Mouse (Mus musculus) urinary bladder, postnatal 25 days (tissue): ENCODE measurements at regions not wholly inside any gene's neighbourhood (a gene's known extent, or its start where the extent isn't known, plus 50 kb on each side); places are given as distances from the start of the nearest gene placed in this dataset.
A peak's percentile ranks its signal among the peaks of the same experiment; 100 is the strongest.

ENCODE experiments used
- DNase-seq: peaks from one replicate; pipeline ENCODE4 v3.0.0; 2022; ENCODE audit warnings: low spot score

GRCm38 (mm10) chr6:98609133-98609532, 266.6 kb upstream of the Gm765 start:
- DNase-seq = no peak

- DNase-seq = no peak
Observed at GRCm38 (mm10) chr6:98606680-98607079, 264.1 kb upstream of the Gm765 start.

DNA sequence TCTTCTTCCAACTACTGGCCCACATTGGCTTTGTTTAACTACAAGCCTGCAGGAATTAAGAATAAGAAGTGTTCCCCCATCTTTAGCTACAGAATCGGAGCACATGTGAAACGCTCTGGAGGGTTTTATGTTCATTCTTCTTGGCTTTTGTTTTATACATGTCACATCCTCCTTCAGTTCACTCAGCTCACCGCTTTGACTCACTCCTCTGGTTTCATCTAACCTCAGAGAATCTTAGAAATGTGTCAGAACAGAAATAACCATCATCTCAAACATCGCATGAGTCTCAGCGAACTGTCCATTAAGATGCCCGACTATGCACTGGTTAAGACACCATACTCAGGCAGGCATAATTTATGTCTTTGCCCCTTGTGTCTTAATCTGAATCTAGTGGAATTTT, 255.1 kb upstream of the Gm765 start:
- DNase-seq = no peak

DNA sequence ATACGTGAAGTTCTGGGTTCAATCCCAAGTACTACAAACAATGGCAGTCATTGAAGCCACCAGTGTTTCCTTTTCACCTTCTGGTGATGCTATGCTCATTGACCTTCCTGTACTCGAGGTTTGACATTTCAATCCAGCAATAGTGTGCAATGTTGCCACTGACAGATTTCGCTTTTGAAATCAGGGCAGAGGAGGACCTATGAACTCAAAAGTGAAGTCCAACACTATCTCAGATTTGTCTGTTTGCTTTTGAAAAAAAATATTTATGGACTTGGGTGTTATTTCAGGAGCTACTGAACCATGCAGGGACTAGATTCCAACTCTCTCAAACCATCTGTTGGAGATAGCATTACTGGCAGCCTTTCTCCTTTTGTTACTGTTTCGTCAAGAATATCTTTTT, 248.4 kb upstream of the Gm765 start:
- DNase-seq = no peak

GRCm38 (mm10) chr6:98588979-98589378, 246.4 kb upstream of the Gm765 start:
- DNase-seq = no peak

- DNase-seq = no peak
Observed at GRCm38 (mm10) chr6:98584541-98584940, 242.0 kb upstream of the Gm765 start.

GRCm38 (mm10) chr6:98582826-98583225, 240.3 kb upstream of the Gm765 start:
- no peak for DNase-seq

- DNase-seq = no peak
Observed at GRCm38 (mm10) chr6:98575227-98575626, 232.7 kb upstream of the Gm765 start.

GRCm38 (mm10) chr6:98555702-98556101, 213.1 kb upstream of the Gm765 start:
- no peak for DNase-seq

DNA sequence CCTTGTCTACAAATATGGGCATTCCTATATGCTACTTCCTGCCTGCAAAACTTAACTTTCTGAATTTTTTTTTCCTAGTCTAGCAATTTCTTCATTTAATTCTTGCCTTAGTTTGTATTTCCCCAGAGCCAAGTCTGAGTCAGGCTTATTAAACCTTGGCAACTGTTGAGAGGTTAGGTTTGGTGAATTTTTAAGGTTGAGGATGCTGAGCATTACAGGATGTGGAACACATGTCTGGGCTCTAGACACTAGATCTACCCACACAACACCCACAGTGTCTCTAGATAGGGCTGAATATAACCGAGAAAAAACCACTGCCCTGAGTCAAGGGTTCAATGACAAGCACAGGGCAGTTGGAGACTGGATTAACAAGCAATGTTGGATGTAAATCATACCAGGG, 211.4 kb upstream of the Gm765 start:
- DNase-seq = no peak

DNA sequence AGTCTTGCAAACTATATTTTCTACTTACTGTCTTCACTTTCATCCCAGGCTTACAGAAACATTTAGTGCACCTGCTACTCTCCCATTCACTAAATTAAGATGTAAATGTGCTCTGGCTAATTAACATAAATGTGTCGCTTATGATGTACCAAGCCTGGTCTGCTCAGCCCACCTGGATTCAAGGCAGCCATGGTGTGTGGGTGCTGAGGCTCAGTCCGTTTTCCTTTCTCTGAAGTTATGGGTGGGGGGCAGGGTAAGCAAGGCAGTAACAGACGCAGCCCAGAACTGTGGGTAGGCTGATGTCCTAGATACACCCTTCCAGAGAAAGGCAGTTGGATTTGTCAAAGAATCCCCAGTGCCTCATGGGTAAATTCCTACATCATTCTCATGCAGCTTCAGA, 209.2 kb upstream of the Gm765 start:
- no peak for DNase-seq

GRCm38 (mm10) chr6:98526882-98527440, 184.4 kb upstream of the Gm765 start:
- DNase-seq = no peak

- DNase-seq = peak; percentile 59
Observed at GRCm38 (mm10) chr6:98525286-98525685, 182.7 kb upstream of the Gm765 start.

- no peak for DNase-seq
Observed at GRCm38 (mm10) chr6:98524659-98525058, 182.1 kb upstream of the Gm765 start.

DNA sequence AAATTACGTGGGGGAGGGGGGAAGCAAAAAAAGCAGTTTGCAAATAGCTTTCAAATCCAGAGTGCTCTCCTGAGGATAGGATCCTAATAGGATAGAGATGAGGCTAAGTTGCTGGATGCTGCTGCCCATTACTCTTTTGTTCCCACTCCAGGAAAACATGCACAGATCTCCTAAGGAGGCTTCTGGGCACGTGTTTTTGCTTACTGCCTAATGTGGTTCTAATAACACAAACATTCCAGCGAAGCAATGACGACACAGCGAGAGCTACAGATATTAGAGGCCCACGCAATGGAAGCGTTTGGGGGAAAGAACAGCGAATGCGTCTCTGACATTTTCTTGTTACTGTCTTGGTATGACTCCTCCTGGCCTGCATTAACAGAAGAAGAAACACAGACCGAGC, 179.0 kb upstream of the Gm765 start:
- no peak for DNase-seq

- DNase-seq = no peak
Observed at GRCm38 (mm10) chr6:98514826-98515225, 172.3 kb upstream of the Gm765 start.

- DNase-seq = no peak
Observed at GRCm38 (mm10) chr6:98514376-98514775, 171.8 kb upstream of the Gm765 start.

- no peak for DNase-seq
Observed at GRCm38 (mm10) chr6:98513217-98513616, 170.7 kb upstream of the Gm765 start.

GRCm38 (mm10) chr6:98502726-98503125, 160.2 kb upstream of the Gm765 start:
- DNase-seq = no peak

- no peak for DNase-seq
Observed at GRCm38 (mm10) chr6:98499721-98500120, 157.2 kb upstream of the Gm765 start.

DNA sequence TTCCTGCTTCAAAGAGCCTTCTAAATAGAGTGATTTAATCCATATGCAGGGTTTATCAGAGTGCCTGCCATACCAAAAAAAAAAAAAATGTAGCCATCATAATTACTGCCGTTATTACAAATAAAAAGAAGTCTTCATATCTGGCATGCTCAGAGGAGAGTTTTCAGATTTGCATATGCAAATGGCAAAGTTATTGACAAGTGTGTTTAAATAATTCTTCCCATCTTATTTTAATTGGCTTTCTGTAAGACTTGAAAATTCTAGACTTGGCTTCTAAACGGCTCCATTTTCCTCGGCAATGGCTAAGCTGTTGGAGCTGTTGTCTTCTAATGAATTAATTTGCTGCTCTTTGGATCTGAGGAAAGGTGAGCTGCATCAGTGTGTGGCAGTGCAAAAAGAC, 144.1 kb upstream of the Gm765 start:
- no peak for DNase-seq

GRCm38 (mm10) chr6:98483319-98484123, 141.0 kb upstream of the Gm765 start:
- DNase-seq = no peak

GRCm38 (mm10) chr6:98482319-98482718, 139.8 kb upstream of the Gm765 start:
- DNase-seq = no peak

GRCm38 (mm10) chr6:98467563-98467962, 125.0 kb upstream of the Gm765 start:
- DNase-seq = no peak
